Mouse (Mus musculus) MEL (cell line): Measurements from ENCODE around the gene Rpl34. TPM values are rescaled to one million over a fixed set of nuclear protein-coding genes. Genes with fewer than 3 reads are reported as not detected.

ENCODE experiments used
- DNase-seq: peaks from one replicate; pipeline ENCODE4 v3.0.0; 2011; ENCODE audit warnings: low read depth, low spot score
- H3K27ac ChIP-seq: 2 replicates; pipeline ENCODE4 v1.5.1; 2012; ENCODE audit warnings: low read depth, mild to moderate bottlenecking, control low read depth, low read length, moderate library complexity; ENCODE audit not compliant: control insufficient read depth
- H3K27me3 ChIP-seq, 2 experiments: fragments of 150-350 bp in 1 of 2; sonication (generic) in 1 of 2; 2 replicates each; pipeline ENCODE4 v1.6.1; 2012; ENCODE audit warnings: low read length in 2 of 2, mild to moderate bottlenecking in 2 of 2, improper control_type of control experiment in 1 of 2, moderate library complexity in 1 of 2; ENCODE audit not compliant: insufficient read depth in 2 of 2, control insufficient read depth in 1 of 2
- H3K36me3 ChIP-seq, 2 experiments: 2 replicates each; pipeline ENCODE4 v1.6.1; 2012 to 2014; ENCODE audit warnings: low read length in 2 of 2, improper control_type of control experiment in 1 of 2, inconsistent platforms in 1 of 2, mild to moderate bottlenecking in 1 of 2; ENCODE audit not compliant: insufficient read depth in 2 of 2, control insufficient read depth in 1 of 2
- H3K4me1 ChIP-seq, 2 experiments: fragments of 150-350 bp in 1 of 2; sonication (generic) in 1 of 2; 2 replicates each; pipeline ENCODE4 v1.6.1; 2012; ENCODE audit warnings: low read length in 2 of 2, improper control_type of control experiment in 1 of 2, mild to moderate bottlenecking in 1 of 2; ENCODE audit not compliant: insufficient read depth in 2 of 2, control insufficient read depth in 1 of 2
- H3K4me3 ChIP-seq, 2 experiments: fragments of 150-350 bp in 1 of 2; sonication (generic) in 1 of 2; 2 replicates each; pipeline ENCODE4 v1.5.1; 2012; ENCODE audit warnings: low read depth in 2 of 2, low read length in 2 of 2, mild to moderate bottlenecking in 2 of 2, moderate library complexity in 2 of 2, control low read depth in 1 of 2, improper control_type of control experiment in 1 of 2; ENCODE audit not compliant: control insufficient read depth in 1 of 2, insufficient read depth in 1 of 2
- H3K79me2 ChIP-seq: 2 replicates; pipeline ENCODE4 v1.6.1; 2012; ENCODE audit warnings: mild to moderate bottlenecking, low read length, moderate library complexity; ENCODE audit not compliant: control insufficient read depth, poor library complexity, insufficient read depth
- H3K9ac ChIP-seq: 2 replicates; pipeline ENCODE4 v1.6.1; 2012; ENCODE audit warnings: low read depth, mild to moderate bottlenecking, control low read depth, low read length, moderate library complexity; ENCODE audit not compliant: control insufficient read depth, poor library complexity, severe bottlenecking
- H3K9me3 ChIP-seq: fragments of 150-350 bp; sonication (generic); replicated peaks from 2 replicates; pipeline ENCODE4 v1.6.1; 2012; ENCODE audit warnings: mild to moderate bottlenecking, low read length, improper control_type of control experiment, moderate library complexity; ENCODE audit not compliant: insufficient read depth
- ELF1 ChIP-seq: IDR thresholded peaks from 2 replicates; pipeline ENCODE4 v1.6.1; 2014; ENCODE audit warnings: low read depth, mild to moderate bottlenecking, inconsistent platforms, low read length, improper control_type of control experiment, moderate library complexity
- GABPA ChIP-seq: IDR thresholded peaks from 2 replicates; pipeline ENCODE4 v1.6.1; 2012; ENCODE audit warnings: low read depth, mild to moderate bottlenecking, inconsistent platforms, low read length, improper control_type of control experiment, moderate library complexity
- GATA1 ChIP-seq: IDR thresholded peaks from 2 replicates; pipeline ENCODE4 v1.6.1; 2011; ENCODE audit warnings: low read depth, low read length, improper control_type of control experiment
- HCFC1 ChIP-seq: IDR thresholded peaks from 2 replicates; pipeline ENCODE4 v1.6.1; 2012; ENCODE audit warnings: low read depth, mild to moderate bottlenecking, inconsistent platforms, low read length, improper control_type of control experiment, moderate library complexity
- KAT2A ChIP-seq: conservative IDR thresholded peaks from 2 replicates; pipeline ENCODE4 v1.6.1; 2012; ENCODE audit warnings: low read depth, low read length, improper control_type of control experiment, inconsistent platforms
- MEF2A ChIP-seq: IDR thresholded peaks from 2 replicates; pipeline ENCODE4 v1.6.1; 2014; ENCODE audit warnings: low read depth, mild to moderate bottlenecking, inconsistent platforms, low read length, improper control_type of control experiment; ENCODE audit not compliant: poor library complexity, insufficient replicate concordance, severe bottlenecking; ENCODE audit errors: extremely low read depth
- NELFE ChIP-seq: IDR thresholded peaks from 2 replicates; pipeline ENCODE4 v1.6.1; 2011; ENCODE audit warnings: low read depth, low read length, improper control_type of control experiment
- POLR2A ChIP-seq, 2 experiments: IDR thresholded peaks; 2 replicates each; pipeline ENCODE4 v1.6.1; 2011 to 2012; ENCODE audit warnings: low read length in 2 of 2, mild to moderate bottlenecking in 2 of 2, control low read depth in 1 of 2, improper control_type of control experiment in 1 of 2, low read depth in 1 of 2, moderate library complexity in 1 of 2; ENCODE audit not compliant: control insufficient read depth in 1 of 2, insufficient read depth in 1 of 2, poor library complexity in 1 of 2
- POLR2AphosphoS2 ChIP-seq: IDR thresholded peaks from 2 replicates; pipeline ENCODE4 v1.6.1; 2011; ENCODE audit warnings: low read length, improper control_type of control experiment
- RAD21 ChIP-seq: IDR thresholded peaks from 2 replicates; pipeline ENCODE4 v1.6.1; 2011; ENCODE audit warnings: mild to moderate bottlenecking, low read depth, low read length, improper control_type of control experiment
- SIN3A ChIP-seq: IDR thresholded peaks from 2 replicates; pipeline ENCODE4 v1.6.1; 2012; ENCODE audit warnings: low read length, improper control_type of control experiment, inconsistent platforms
- UBTF ChIP-seq: IDR thresholded peaks from 2 replicates; pipeline ENCODE4 v1.6.1; 2012; ENCODE audit warnings: low read depth, mild to moderate bottlenecking, inconsistent platforms, low read length, improper control_type of control experiment, moderate library complexity, borderline replicate concordance; ENCODE audit not compliant: insufficient read depth
- USF2 ChIP-seq, 2 experiments: IDR thresholded peaks; 2 replicates each; pipeline ENCODE4 v1.6.1; 2011 to 2012; ENCODE audit warnings: improper control_type of control experiment in 2 of 2, low read length in 2 of 2, borderline replicate concordance in 1 of 2, inconsistent platforms in 1 of 2, low read depth in 1 of 2, mild to moderate bottlenecking in 1 of 2; ENCODE audit not compliant: insufficient read depth in 1 of 2
- ZC3H11A ChIP-seq: IDR thresholded peaks from 2 replicates; pipeline ENCODE4 v1.6.1; 2012; ENCODE audit warnings: low read depth, mild to moderate bottlenecking, inconsistent platforms, low read length, improper control_type of control experiment
- polyA plus RNA-seq, 2 experiments: library from polyadenylated mRNA; stranded (reverse) in 1 of 2; unstranded in 1 of 2; fragments of >175 nt in 1 of 2; fragments of >200 nt in 1 of 2; gene quantifications; 2 replicates each; pipeline versions ENCODE4 v1.2.1 to v1.2.4; 2012; ENCODE audit warnings: low replicate concordance in 2 of 2, low read depth in 1 of 2; ENCODE audit not compliant: insufficient read length in 2 of 2, insufficient read depth in 1 of 2, missing spikeins in 1 of 2
- total RNA-seq: library from RNA; depleted of rRNA; stranded (reverse); fragments of 300-350 nt; gene quantifications from 2 replicates; pipeline ENCODE4 v1.2.3, GENCODE M21; 2012

Rpl34 gene
- total and polyA plus RNA-seq, 3 experiments = 451 to 1,619 (median 895) TPM

- TF ChIP-seq KAT2A (no peak), POLR2A (IDR thresholded peaks at IDR 0.05; ENCODE audit: control insufficient read depth in 1 of 2, insufficient read depth in 1 of 2, low read depth in 1 of 2, low read length in 2 of 2, poor library complexity in 1 of 2) (no peak)
These were observed 2.5 kb downstream of the Rpl34 start (continued) for GRCm38 (mm10) chr3:130727676-130728075.

- TF ChIP-seq HCFC1 (no peak), SIN3A (no peak), POLR2A (IDR thresholded peaks at IDR 0.05; ENCODE audit: control insufficient read depth in 1 of 2, insufficient read depth in 1 of 2, low read depth in 1 of 2, low read length in 2 of 2, poor library complexity in 1 of 2) (no peak)
- Histone ChIP-seq H3K9ac (no peak overlapping the region), H3K27ac (no peak overlapping the region), H3K4me1 (peaks cover 0 to 15% of the 10 kb centered on the region in 2 experiments; a peak in 2 of 4 replicates), H3K36me3 (peaks cover 18% of the 10 kb centered on the region in 2 experiments), H3K27me3 (no peaks in the 10 kb centered on the region), H3K4me3 (no peak overlapping the region), H3K9me3 (no peaks in the 10 kb centered on the region), H3K79me2 (peaks cover 19% of the 10 kb centered on the region)
- DNase-seq = peak; percentile 31
These were observed 3.2 kb downstream of the Rpl34 start for GRCm38 (mm10) chr3:130727036-130727435.

DNA sequence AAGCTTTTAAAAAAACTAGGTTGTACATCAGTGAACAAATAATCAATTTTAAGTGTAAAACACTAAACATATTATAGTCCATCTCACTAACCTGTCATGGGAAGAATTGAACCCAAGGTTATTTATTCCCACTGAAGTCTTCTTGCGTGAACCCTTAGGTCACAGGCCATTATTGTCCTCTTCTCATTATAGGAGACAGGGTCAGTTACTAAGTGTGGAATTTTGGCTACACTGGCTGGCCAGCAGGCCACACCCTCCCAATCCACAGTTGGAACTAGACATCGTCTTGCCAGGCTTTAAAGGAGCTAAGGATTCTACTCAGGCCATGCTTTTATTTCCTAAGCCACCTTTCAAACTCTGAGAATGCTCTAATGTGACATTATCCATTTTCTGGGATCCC is 4.5 kb downstream of the Rpl34 start:
- Histone ChIP-seq H3K9me3 (no peaks in the 10 kb centered on the region), H3K27ac (no peak overlapping the region), H3K36me3 (peaks cover 16 to 18% of the 10 kb centered on the region in 2 experiments), H3K27me3 (no peaks in the 10 kb centered on the region), H3K9ac (no peak overlapping the region), H3K4me3 (no peak overlapping the region), H3K79me2 (peaks cover 19% of the 10 kb centered on the region), H3K4me1 (peaks cover 0 to 12% of the 10 kb centered on the region in 2 experiments; a peak in 2 of 4 replicates)
- no peak for DNase-seq
- TF ChIP-seq POLR2A (IDR thresholded peaks at IDR 0.05; ENCODE audit: control insufficient read depth in 1 of 2, insufficient read depth in 1 of 2, low read depth in 1 of 2, low read length in 2 of 2, poor library complexity in 1 of 2) (peak in 1 of 2 experiments; percentile 52; a peak in 2 of 4 replicates), POLR2AphosphoS2 (peak; percentile 87), NELFE (no peak), USF2 (IDR thresholded peaks at IDR 0.05; ENCODE audit: borderline replicate concordance in 1 of 2, insufficient read depth in 1 of 2, low read depth in 1 of 2, low read length in 2 of 2) (no peak), KAT2A (no peak)

DNA sequence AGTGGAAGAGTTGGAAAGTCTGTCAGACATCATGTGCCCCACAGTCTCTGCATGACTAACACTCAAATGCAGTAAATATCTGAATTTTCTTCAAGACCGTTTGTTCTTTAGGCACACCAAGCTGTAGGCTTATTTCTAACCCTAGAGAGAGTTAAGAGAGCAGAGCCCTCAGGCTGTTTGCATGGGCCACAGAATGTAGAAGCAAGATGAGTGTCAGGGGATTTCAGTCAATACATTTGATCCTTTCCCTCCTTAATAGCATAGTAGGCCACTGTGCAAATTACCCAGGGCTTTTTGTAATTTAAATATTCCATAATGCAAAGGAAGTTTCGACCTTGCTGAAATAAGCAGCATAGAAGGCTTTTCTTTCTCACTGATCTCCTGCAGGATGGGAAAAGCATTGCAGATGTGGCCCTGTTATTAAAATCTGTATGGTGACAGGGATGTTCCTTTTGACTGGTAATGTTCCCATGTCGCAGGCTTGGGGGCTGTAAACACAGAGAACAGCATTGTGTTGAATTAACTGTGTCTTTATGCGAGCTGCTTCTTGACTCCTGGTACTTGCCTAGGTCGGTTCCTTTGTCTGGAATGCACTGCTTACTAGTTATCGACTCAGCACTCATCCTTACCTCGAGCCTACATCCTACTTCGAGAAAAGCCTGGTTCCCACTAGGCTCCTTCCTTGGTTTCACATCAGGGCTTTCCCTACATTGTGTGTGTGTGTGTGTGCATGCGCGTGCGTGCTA is 7.3 kb downstream of the Rpl34 start:
- no peaks in the 10 kb centered on the region; a peak in 1 of 4 replicates for H3K4me1 ChIP-seq
- H3K4me3 ChIP-seq = no peak overlapping the region
- H3K79me2 ChIP-seq = no peaks in the 10 kb centered on the region; the same call in 1 of the 2 replicates
- H3K27me3 ChIP-seq = no peaks in the 10 kb centered on the region
- H3K9me3 ChIP-seq = no peaks in the 10 kb centered on the region
- H3K36me3 ChIP-seq = peaks cover 4 to 15% of the 10 kb centered on the region in 2 experiments
- no peak overlapping the region for H3K9ac ChIP-seq
- no peak for DNase-seq
- TF ChIP-seq ELF1 (no peak), GABPA (no peak), GATA1 (no peak), ZC3H11A (no peak), UBTF (no peak), MEF2A (no peak), RAD21 (no peak)
- H3K27ac ChIP-seq = no peak overlapping the region
